Mouse (Mus musculus): ENCODE measurements around the gene Mapk7. TPM values are rescaled to one million over a fixed set of nuclear protein-coding genes. Genes with fewer than 3 reads are reported as not detected.

Mapk7 gene
- polyA plus RNA-seq, 1 experiment from 2014 or later: 49.6 TPM

DNA sequence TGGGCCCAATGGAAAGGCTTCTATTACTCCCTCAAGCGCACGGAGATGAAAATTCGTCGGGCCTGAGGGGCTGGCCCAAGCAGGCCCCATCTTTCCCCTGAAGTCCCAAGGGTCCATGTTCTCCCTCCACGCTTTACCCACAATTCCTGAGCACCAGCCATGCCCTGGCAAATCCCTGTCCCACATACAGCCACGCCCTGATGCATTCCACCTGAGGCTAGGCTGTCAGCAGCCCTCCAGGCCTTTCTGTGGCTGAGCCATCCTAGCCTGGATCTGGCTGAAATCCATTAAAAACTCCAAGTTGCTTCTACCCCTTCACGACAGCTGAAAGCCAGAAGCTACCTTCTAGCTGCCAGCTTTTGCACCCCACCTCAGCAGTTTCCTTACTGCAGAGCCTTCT is 6.3 kb downstream of the Mapk7 start:
- H3K36me3 ChIP-seq (ENCODE audit: control insufficient read depth, insufficient read depth, low read length): peaks cover 53% of the 10 kb centered on the region
- WGBS: 83% methylated on average over 7 of the region's 7 CpGs
- no peak overlapping the region for H3K4me3 ChIP-seq (ENCODE audit: low read depth, low read length)
- ATAC-seq (ENCODE audit: low read depth): no peak
- 0 out of 2 replicates have a peak overlapping the region, but pooled peaks have one; percentile 70 for H3K4me2 ChIP-seq (ENCODE audit: low read depth, low read length)
- H3K9me3 ChIP-seq (ENCODE audit: control insufficient read depth, low read length): no peaks in the 10 kb centered on the region
- 0 out of 2 replicates have a peak overlapping the region, but pooled peaks have one; percentile 48 for H3K27ac ChIP-seq (replicated peaks; ENCODE audit: low read depth, low read length)
- H3K27me3 ChIP-seq (replicated peaks; ENCODE audit: control insufficient read depth, insufficient read depth, low read length): no peaks in the 10 kb centered on the region
- H3K4me1 ChIP-seq (ENCODE audit: control insufficient read depth, insufficient read depth, low read length): peaks cover 51% of the 10 kb centered on the region
- H3K9ac ChIP-seq (ENCODE audit: low read depth, low read length): no peak overlapping the region
- DNase-seq (ENCODE audit: low spot score): no peak

DNA sequence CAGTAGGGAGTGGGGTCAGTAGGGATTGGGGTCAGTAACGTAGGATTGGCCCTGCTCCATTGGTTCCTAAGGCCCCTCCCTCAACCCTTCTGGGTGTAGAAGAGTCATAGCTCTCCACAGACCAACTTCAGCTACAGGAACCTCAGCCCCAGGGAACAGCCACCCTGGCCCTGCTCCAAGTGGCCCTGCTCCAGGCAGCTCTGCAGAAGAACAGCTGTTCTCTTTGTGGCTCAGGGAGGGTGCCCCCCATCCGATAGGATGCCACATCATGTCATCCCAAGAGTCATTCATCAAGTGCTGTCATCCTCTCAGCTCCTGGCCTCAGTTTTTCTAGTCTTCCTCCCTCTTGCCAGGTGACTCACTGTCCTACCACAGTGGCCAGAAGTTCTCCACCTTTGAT is 6.8 kb downstream of the Mapk7 start:
- Histone ChIP-seq H3K27ac (replicated peaks; ENCODE audit: low read depth, low read length) (0 out of 2 replicates have a peak overlapping the region, but pooled peaks have one; percentile 48), H3K4me1 (ENCODE audit: control insufficient read depth, insufficient read depth, low read length) (peaks cover 47% of the 10 kb centered on the region), H3K9ac (ENCODE audit: low read depth, low read length) (0 out of 2 replicates have a peak overlapping the region, but pooled peaks have one; percentile 72), H3K4me3 (ENCODE audit: low read depth, low read length) (peak overlapping the region; percentile 48), H3K9me3 (ENCODE audit: control insufficient read depth, low read length) (no peaks in the 10 kb centered on the region), H3K27me3 (replicated peaks; ENCODE audit: control insufficient read depth, insufficient read depth, low read length) (no peaks in the 10 kb centered on the region), H3K36me3 (ENCODE audit: control insufficient read depth, insufficient read depth, low read length) (peaks cover 50% of the 10 kb centered on the region), H3K4me2 (ENCODE audit: low read depth, low read length) (peak overlapping the region; percentile 70)
- DNase-seq (ENCODE audit: low spot score) (peak; percentile 66), ATAC-seq (ENCODE audit: low read depth) (no peak)
- 36% methylated on average over 2 of the region's 2 CpGs for WGBS

DNA sequence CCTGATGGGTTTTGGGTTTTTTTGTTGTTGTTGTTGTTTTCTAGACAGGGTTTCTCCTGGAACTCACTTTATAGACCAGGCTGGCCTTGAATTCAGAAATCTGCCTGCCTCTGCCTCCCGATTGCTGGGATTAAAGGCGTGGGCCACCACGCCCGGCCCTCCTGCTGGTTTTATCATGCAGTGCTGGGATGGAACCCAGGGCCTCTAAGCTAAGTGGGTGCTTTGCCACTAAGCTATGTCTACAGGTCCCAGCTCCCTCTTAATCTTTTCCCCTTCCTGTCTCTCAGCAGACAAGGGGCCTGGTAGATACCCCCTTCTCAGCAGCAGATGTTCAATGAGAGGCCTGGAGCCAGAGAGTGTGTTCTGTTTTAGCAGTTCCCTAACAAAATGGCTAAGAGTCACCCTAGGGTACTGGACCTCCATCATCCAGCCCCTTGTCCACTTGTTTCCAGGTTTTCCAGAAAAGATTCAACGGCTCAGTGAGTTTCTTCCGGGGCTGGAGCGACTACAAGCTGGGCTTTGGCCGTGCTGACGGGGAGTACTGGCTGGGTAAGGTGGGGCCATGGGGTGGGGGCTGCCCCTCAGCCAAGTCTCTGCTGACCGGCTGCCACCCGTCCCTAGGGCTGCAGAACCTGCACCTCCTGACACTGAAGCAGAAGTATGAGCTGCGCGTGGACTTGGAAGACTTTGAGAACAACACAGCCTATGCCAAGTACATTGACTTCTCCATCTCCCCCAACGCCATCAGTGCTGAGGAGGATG is 7.6 kb downstream of the Mapk7 start:
- Histone ChIP-seq H3K4me1 (ENCODE audit: control insufficient read depth, insufficient read depth, low read length) (peaks cover 50% of the 10 kb centered on the region), H3K9me3 (ENCODE audit: control insufficient read depth, low read length) (no peaks in the 10 kb centered on the region), H3K4me2 (ENCODE audit: low read depth, low read length) (peak overlapping the region; percentile 70), H3K36me3 (ENCODE audit: control insufficient read depth, insufficient read depth, low read length) (peaks cover 43% of the 10 kb centered on the region), H3K4me3 (ENCODE audit: low read depth, low read length) (peak overlapping the region; percentile 48), H3K27ac (replicated peaks; ENCODE audit: low read depth, low read length) (peak overlapping the region; percentile 94), H3K27me3 (replicated peaks; ENCODE audit: control insufficient read depth, insufficient read depth, low read length) (no peaks in the 10 kb centered on the region), H3K9ac (ENCODE audit: low read depth, low read length) (peak overlapping the region; percentile 72)
- no peak for DNase-seq (ENCODE audit: low spot score)
- 85% methylated on average over 14 of the region's 14 CpGs for WGBS
- ATAC-seq (ENCODE audit: low read depth): no peak

DNA sequence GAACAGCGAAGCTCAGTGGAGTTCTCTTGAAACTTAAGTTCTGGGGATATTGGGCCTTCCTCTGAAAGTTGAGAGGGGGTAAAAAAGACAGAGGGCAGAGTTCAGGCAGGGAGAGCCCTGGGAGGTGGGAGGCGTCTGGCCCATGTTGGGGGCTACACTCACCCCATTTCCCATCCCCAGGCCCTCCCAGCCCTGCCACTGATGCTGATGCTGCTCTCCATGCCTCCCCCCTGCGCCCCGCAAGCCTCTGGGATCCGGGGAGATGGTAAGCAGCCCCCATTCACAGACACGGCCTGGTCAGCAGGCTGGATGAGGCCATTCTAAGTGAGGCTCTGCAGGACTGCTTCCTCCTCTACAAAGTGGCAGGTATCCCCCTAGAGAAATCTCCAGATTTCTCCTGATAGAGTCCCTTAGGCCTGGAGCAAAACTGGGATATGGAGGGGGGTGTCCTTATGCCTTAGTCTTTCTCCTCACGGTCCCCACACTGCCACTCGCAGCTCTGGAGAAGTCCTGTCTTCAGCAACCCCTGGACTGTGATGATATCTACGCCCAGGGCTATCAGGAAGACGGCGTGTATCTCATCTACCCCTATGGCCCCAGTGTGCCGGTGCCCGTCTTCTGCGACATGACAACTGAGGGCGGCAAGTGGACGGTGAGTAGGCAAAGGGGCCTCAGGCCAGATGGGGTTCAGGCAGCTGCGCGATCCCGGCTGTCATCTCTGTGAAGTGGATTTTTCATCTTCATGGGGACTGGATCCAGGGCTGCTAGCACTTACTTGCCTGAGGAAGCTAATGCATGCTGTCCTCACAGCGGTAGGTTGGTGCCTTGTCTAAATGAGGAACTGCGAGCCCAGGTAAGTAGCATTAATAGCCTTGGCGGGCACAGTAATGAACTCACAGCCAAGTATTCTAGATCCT is 8.4 kb downstream of the Mapk7 start:
- peak overlapping the region; percentile 48 for H3K4me3 ChIP-seq (ENCODE audit: low read depth, low read length)
- ATAC-seq (ENCODE audit: low read depth) (no peak), DNase-seq (ENCODE audit: low spot score) (no peak)
- H3K27ac ChIP-seq (replicated peaks; ENCODE audit: low read depth, low read length): peak overlapping the region; percentile 94
- peak overlapping the region; percentile 70 for H3K4me2 ChIP-seq (ENCODE audit: low read depth, low read length)
- H3K9ac ChIP-seq (ENCODE audit: low read depth, low read length): peak overlapping the region; percentile 72
- WGBS: 25% methylated on average over 21 of the region's 22 CpGs
- peaks cover 54% of the 10 kb centered on the region for H3K4me1 ChIP-seq (ENCODE audit: control insufficient read depth, insufficient read depth, low read length)
- no peaks in the 10 kb centered on the region for H3K9me3 ChIP-seq (ENCODE audit: control insufficient read depth, low read length)
- peaks cover 34% of the 10 kb centered on the region for H3K36me3 ChIP-seq (ENCODE audit: control insufficient read depth, insufficient read depth, low read length)
- H3K27me3 ChIP-seq (replicated peaks; ENCODE audit: control insufficient read depth, insufficient read depth, low read length): no peaks in the 10 kb centered on the region

DNA sequence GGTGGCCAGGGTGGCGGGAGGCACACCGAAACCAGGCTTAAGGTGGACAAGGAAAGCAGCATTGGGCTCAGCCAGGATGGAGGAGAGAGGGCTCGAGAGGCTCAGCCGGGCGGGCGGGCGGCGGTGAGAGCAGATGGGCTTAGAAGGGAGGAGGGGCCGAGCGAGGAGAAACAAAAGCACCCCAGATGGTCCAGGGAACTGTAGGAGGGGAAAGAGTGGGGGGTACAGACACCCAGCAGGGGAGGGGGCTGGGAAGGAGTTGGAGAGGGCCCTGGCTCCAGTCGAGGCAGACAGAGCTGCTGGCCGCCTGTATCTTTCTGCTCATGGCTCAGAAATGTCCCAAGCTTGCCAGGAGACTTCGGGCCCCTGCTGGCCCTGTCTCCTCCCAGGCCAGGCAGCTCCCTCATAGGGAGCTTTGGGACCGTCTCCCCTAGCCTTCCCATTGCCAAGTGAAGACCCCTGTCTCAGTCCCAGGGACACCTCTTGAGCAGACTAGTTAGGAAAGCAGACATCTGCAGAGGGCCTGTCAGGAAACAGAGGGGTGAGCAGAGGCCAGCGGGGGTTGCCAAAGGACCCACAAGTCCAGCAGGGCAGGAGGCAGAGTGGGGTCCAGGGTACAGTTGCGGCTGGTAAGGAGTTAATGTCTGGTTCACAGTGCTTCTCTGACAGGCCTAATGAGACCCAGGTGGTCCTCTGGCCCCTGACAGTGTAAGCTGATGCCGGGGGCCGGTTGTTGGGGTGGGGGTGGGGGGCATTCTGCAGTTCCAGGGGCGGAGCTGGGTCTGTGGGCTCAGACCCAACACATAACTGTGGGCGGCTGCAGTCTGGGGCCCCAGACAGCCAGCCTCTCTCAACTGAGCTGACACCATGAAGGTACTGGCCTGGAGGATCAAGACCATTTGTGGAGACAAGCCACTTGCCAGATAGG is 9.3 kb downstream of the Mapk7 start, which contains the start of gene Mfap4:
Gene Mfap4 (plus strand): TSS at position 819 of the 928 bp plus-strand sequence.
- Histone ChIP-seq H3K27ac (replicated peaks; ENCODE audit: low read depth, low read length) (peak within 1 kb of the TSS; percentile 94), H3K9ac (ENCODE audit: low read depth, low read length) (peak within 1 kb of the TSS; percentile 72), H3K4me2 (ENCODE audit: low read depth, low read length) (peak within 1 kb of the TSS; percentile 70), H3K36me3 (ENCODE audit: control insufficient read depth, insufficient read depth, low read length) (peaks cover 25% of the 10 kb centered on the region), H3K9me3 (ENCODE audit: control insufficient read depth, low read length) (no peaks in the 10 kb centered on the region), H3K4me1 (ENCODE audit: control insufficient read depth, insufficient read depth, low read length) (peaks cover 54% of the 10 kb centered on the region), H3K4me3 (ENCODE audit: low read depth, low read length) (peak within 1 kb of the TSS; percentile 48), H3K27me3 (replicated peaks; ENCODE audit: control insufficient read depth, insufficient read depth, low read length) (no peaks in the 10 kb centered on the region)
- peak; percentile 89 for ATAC-seq (ENCODE audit: low read depth)
- 7% methylated on average over 17 of the region's 20 CpGs for WGBS
- peak; percentile 96 for DNase-seq (ENCODE audit: low spot score)

DNA sequence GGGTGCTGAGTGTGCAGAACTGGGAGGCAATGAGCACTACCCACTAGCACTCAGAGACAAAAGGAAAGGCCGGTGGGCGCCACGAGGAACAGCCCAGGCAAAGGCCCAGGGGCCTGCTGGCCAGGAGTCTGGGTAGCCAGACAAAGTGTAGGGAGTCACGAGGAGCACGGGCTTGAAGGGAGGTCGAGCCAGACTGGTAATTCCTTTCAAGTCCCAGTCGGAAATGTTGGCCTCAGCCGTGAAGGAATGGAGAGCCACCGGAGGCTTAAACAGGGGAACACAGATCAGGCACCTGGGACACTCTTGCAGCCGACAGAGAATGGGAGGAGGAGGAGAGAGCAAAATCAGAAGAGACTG is 10.0 kb downstream of the Mapk7 start:
- H3K27ac ChIP-seq (replicated peaks; ENCODE audit: low read depth, low read length): peak overlapping the region; percentile 94
- H3K9me3 ChIP-seq (ENCODE audit: control insufficient read depth, low read length): no peaks in the 10 kb centered on the region
- ATAC-seq (ENCODE audit: low read depth): no peak
- H3K27me3 ChIP-seq (replicated peaks; ENCODE audit: control insufficient read depth, insufficient read depth, low read length): no peaks in the 10 kb centered on the region
- WGBS: 7% methylated on average over 10 of the region's 10 CpGs
- peaks cover 54% of the 10 kb centered on the region for H3K4me1 ChIP-seq (ENCODE audit: control insufficient read depth, insufficient read depth, low read length)
- H3K4me2 ChIP-seq (ENCODE audit: low read depth, low read length): peak overlapping the region; percentile 70
- H3K4me3 ChIP-seq (ENCODE audit: low read depth, low read length): peak overlapping the region; percentile 48; the same call in 1 of the 2 replicates
- H3K36me3 ChIP-seq (ENCODE audit: control insufficient read depth, insufficient read depth, low read length): peaks cover 19% of the 10 kb centered on the region
- H3K9ac ChIP-seq (ENCODE audit: low read depth, low read length): peak overlapping the region; percentile 72
- DNase-seq (ENCODE audit: low spot score): no peak

DNA sequence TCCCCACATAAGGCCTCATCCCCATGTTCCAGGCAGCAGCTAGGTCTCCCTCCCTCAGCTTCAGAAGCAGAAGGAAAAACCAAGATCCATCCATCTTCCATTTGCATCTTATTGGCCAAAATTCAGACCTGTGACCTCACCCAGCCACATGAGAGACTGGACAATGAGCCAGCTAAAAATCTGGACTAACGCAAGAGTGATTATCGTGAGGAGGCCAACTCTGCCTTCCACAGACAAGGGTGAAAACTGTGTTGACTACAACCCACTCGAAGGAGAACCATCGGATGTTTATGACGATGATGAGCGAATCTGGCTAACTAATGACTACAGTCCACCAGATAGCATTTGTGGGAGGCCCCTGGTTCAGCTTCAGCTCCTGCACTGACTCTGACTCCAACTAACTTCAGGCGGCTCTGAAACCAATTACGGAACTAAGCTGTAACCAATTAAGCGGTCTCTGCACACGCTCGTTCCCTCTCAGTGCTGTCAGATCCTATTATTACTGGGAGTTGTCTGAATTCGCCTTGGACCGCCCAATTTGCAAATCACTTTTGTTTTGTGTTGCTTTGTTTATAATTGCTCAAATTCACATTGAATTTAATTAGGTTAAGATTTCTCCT is 10.9 kb downstream of the Mapk7 start:
- H3K36me3 ChIP-seq (ENCODE audit: control insufficient read depth, insufficient read depth, low read length): peaks cover 10% of the 10 kb centered on the region
- no peak for ATAC-seq (ENCODE audit: low read depth)
- H3K4me3 ChIP-seq (ENCODE audit: low read depth, low read length): no peak overlapping the region
- 45% methylated on average over 13 of the region's 13 CpGs for WGBS
- 0 out of 2 replicates have a peak overlapping the region, but pooled peaks have one; percentile 4 for H3K9ac ChIP-seq (ENCODE audit: low read depth, low read length)
- H3K9me3 ChIP-seq (ENCODE audit: control insufficient read depth, low read length): no peaks in the 10 kb centered on the region
- DNase-seq (ENCODE audit: low spot score): peak; percentile 91
- H3K4me2 ChIP-seq (ENCODE audit: low read depth, low read length): peak overlapping the region; percentile 15
- no peaks in the 10 kb centered on the region for H3K27me3 ChIP-seq (replicated peaks; ENCODE audit: control insufficient read depth, insufficient read depth, low read length)
- H3K4me1 ChIP-seq (ENCODE audit: control insufficient read depth, insufficient read depth, low read length): peaks cover 54% of the 10 kb centered on the region
- peak overlapping the region; percentile 94 for H3K27ac ChIP-seq (replicated peaks; ENCODE audit: low read depth, low read length)

Measured in embryonic facial prominence, embryonic 14.5 days (tissue).